In the genomic region with DNA sequence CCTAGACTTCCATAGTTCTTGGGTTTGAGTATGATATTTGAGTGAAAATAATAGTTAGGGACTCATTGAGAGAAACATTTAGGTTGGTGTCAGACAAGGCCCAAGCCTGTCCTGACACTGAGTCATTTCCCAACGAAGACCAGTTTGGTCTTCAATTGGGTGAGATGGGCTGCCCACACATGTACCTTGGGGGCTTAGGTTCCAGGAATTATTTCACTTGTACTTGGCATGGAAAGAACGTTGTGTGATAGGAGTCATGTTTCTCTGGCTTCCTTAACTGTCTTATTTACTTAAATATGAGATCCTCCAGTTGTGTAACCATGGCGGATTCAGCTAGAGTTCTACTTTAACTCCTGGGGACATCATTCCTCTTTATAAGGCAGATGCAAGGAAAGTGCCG, we compare ENCODE assay signal across 25 mouse cellular contexts. TPM values are rescaled to one million over a fixed set of nuclear protein-coding genes. Genes with fewer than 3 reads are reported as not detected.
DNase-seq lines count a peak whose midpoint lies in the region; ATAC-seq and TF ChIP-seq lines count a peak whose summit lies in the region.
"Had no signal": no experiment of that assay in that cellular context is flagged by ENCODE, and none has a peak within 500 bp of the region (broad histone marks: within the 10 kb centered on the region; RNA-seq: fewer than 3 reads in every experiment).

No protein-coding gene starts in this region.

- H3K36me3 ChIP-seq in MEL (ENCODE audit: control insufficient read depth in 1 of 2, insufficient read depth in 2 of 2, low read length in 2 of 2) = peaks cover 0 to 4% of the 10 kb centered on the region in 2 experiments; a peak in 2 of 4 replicates

- no peaks in the 10 kb centered on the region for H3K9me3 ChIP-seq in MEL (replicated peaks; ENCODE audit: insufficient read depth, low read length)
- H3K9me3 ChIP-seq: embryonic facial prominence, embryonic 13.5 days; embryonic facial prominence, embryonic 15.5 days; forebrain, embryonic 13.5 days; forebrain, embryonic 15.5 days had no signal

- no peak for TF ChIP-seq CTCF in MEL (IDR thresholded peaks at IDR 0.05 in 2 of 3, conservative IDR thresholded peaks at IDR 0.05 in 1 of 3; ENCODE audit: control insufficient read depth in 1 of 3, insufficient read depth in 1 of 3, low read depth in 2 of 3, low read length in 3 of 3, poor library complexity in 1 of 3, severe bottlenecking in 1 of 3)

- H3K79me2 ChIP-seq in MEL (ENCODE audit: control insufficient read depth, insufficient read depth, low read length, poor library complexity) = no peaks in the 10 kb centered on the region

- no peak for TF ChIP-seq POLR2A in MEL (IDR thresholded peaks at IDR 0.05; ENCODE audit: control insufficient read depth in 1 of 2, insufficient read depth in 1 of 2, low read depth in 1 of 2, low read length in 2 of 2, poor library complexity in 1 of 2)

- H3K4me3 ChIP-seq in MEL (ENCODE audit: control insufficient read depth in 1 of 2, insufficient read depth in 1 of 2, low read depth in 2 of 2, low read length in 2 of 2) = no peak overlapping the region
- H3K4me3 ChIP-seq: embryonic facial prominence, embryonic 13.5 days; embryonic facial prominence, embryonic 15.5 days; erythroblast, embryonic 14.5 days; forebrain, embryonic 13.5 days; forebrain, embryonic 15.5 days had no signal

- no peak overlapping the region for H3K9ac ChIP-seq in MEL (ENCODE audit: control insufficient read depth, low read depth, low read length, poor library complexity, severe bottlenecking)
- H3K9ac ChIP-seq: embryonic facial prominence, embryonic 13.5 days; embryonic facial prominence, embryonic 15.5 days; forebrain, embryonic 13.5 days; forebrain, embryonic 15.5 days; forebrain, postnatal 0 days had no signal

- no peaks in the 10 kb centered on the region for H3K27me3 ChIP-seq in MEL (ENCODE audit: control insufficient read depth in 1 of 2, insufficient read depth in 2 of 2, low read length in 2 of 2)
- H3K27me3 ChIP-seq: CH12.LX; embryonic facial prominence, embryonic 13.5 days; embryonic facial prominence, embryonic 15.5 days; forebrain, embryonic 13.5 days; forebrain, embryonic 15.5 days had no signal

- DNase-seq in MEL (ENCODE audit: low read depth, low spot score) = peak; percentile 1
- peak; percentile 77 for DNase-seq in fat pad, adult 2 months (ENCODE audit: extremely low read depth, low read depth, low spot score)
- DNase-seq in gastrocnemius, postnatal 4 days (ENCODE audit: low spot score in 2 of 2) = no peak
- no peak for DNase-seq in thymus, postnatal 36 days
- DNase-seq: adrenal gland, adult 8-10 months; adrenal gland, postnatal 14 days; adrenal gland, postnatal 36 days; B cell, adult 2 months; cerebellum, adult 11-12 months; cerebellum, adult 2 months; cerebellum, adult 9-10 months; cerebellum, postnatal 10 days; cerebellum, postnatal 36 days; embryo, embryonic 11 days; forebrain, postnatal 0 days had no signal

- no peaks in the 10 kb centered on the region for H3K4me1 ChIP-seq in MEL (ENCODE audit: control insufficient read depth in 1 of 2, insufficient read depth in 2 of 2, low read length in 2 of 2)
- H3K4me1 ChIP-seq: embryonic facial prominence, embryonic 13.5 days; embryonic facial prominence, embryonic 15.5 days; forebrain, embryonic 13.5 days; forebrain, embryonic 15.5 days had no signal

- ATAC-seq in megakaryocyte progenitor cell, adult 5-6 weeks (replicated peaks; ENCODE audit: poor library complexity) = no peak
- ATAC-seq: CD4-positive, CD25-positive, alpha-beta regulatory T cell, adult 4 months; forebrain, embryonic 13.5 days; forebrain, embryonic 15.5 days; forebrain, postnatal 0 days had no signal

- no peak overlapping the region for H3K27ac ChIP-seq in MEL (ENCODE audit: control insufficient read depth, low read depth, low read length)
- H3K27ac ChIP-seq: embryonic facial prominence, embryonic 13.5 days; embryonic facial prominence, embryonic 15.5 days; forebrain, embryonic 13.5 days; forebrain, embryonic 15.5 days had no signal

- no peak for TF ChIP-seq RAD21 in MEL (IDR thresholded peaks at IDR 0.05; ENCODE audit: low read depth, low read length)

- no peak for TF ChIP-seq EP300 in MEL (IDR thresholded peaks at IDR 0.05; ENCODE audit: low read depth in 1 of 2, low read length in 2 of 2)

TF ChIP-seq in MEL, 35 proteins besides CTCF, POLR2A, EP300 and RAD21:
- no peak for TF ChIP-seq USF1 (IDR thresholded peaks at IDR 0.05; ENCODE audit: low read depth, low read length)
- TF ChIP-seq ETS1 (IDR thresholded peaks at IDR 0.05; ENCODE audit: low read depth, low read length) = no peak

RNA-seq across cellular contexts. Expression of a gene that starts 14.1 kb away (rescaled TPM):
- total RNA-seq in MEL (2012; rRNA removed) = 27.5 and 31.0 TPM in 2 replicates
- polyA plus RNA-seq in MEL (2012; ENCODE audit: insufficient read depth in 1 of 2, insufficient read length in 2 of 2, low read depth in 1 of 2, low replicate concordance in 2 of 2, missing spikeins in 1 of 2) = 10 to 100 TPM in 1 of 2 experiments, not detected in 1; 68.4 TPM
- 10 to 100 TPM; 39.4 to 48.5 TPM for total RNA-seq in gastrocnemius, postnatal 4 days (2021)
- 12.1 and 16.1 TPM in 2 replicates for total RNA-seq in megakaryocyte progenitor cell, adult 5-6 weeks (2015)
- 20.9 and 21.9 TPM in 2 replicates for total RNA-seq in megakaryocyte progenitor cell, adult 5-6 weeks (2017)

RNA-seq across cellular contexts. Expression of a gene that starts 40.3 kb away (rescaled TPM):
- 23.8 and 26.0 TPM in 2 replicates for total RNA-seq in MEL (2012; rRNA removed)
- polyA plus RNA-seq in MEL (2012; ENCODE audit: insufficient read depth in 1 of 2, insufficient read length in 2 of 2, low read depth in 1 of 2, low replicate concordance in 2 of 2, missing spikeins in 1 of 2) = 10 to 100 TPM in 1 of 2 experiments, not detected in 1; 34.0 TPM
- total RNA-seq in gastrocnemius, postnatal 4 days (2021) = 10 to 100 TPM; 32.2 to 37.3 TPM
- total RNA-seq in megakaryocyte progenitor cell, adult 5-6 weeks (2015) = 30.0 and 33.6 TPM in 2 replicates
- 47.5 and 63.1 TPM in 2 replicates for total RNA-seq in megakaryocyte progenitor cell, adult 5-6 weeks (2017)

RNA-seq across cellular contexts. Expression of a gene that starts 51.6 kb away (rescaled TPM):
- 0.29 and 0.73 TPM in 2 replicates for total RNA-seq in MEL (2012; rRNA removed)
- polyA plus RNA-seq in MEL (2012; ENCODE audit: insufficient read depth in 1 of 2, insufficient read length in 2 of 2, low read depth in 1 of 2, low replicate concordance in 2 of 2, missing spikeins in 1 of 2) = 1 to 10 TPM in 1 of 2 experiments, not detected in 1; 4.2 TPM
- total RNA-seq in gastrocnemius, postnatal 4 days (2021) = under 1 TPM; 0.44 to 0.57 TPM
- total RNA-seq in megakaryocyte progenitor cell, adult 5-6 weeks (2015) = not detected in 2 replicates
- total RNA-seq in megakaryocyte progenitor cell, adult 5-6 weeks (2017) = not detected in 2 replicates
- total RNA-seq: common myeloid progenitor, adult 5-6 weeks had no signal
- polyA plus RNA-seq: erythroblast, embryonic 14.5 days; G1E had no signal

RNA-seq across cellular contexts. Expression of a gene that starts 52.4 kb away (rescaled TPM):
- total RNA-seq in MEL (2012; rRNA removed) = 0.69 TPM in 2 replicates
- polyA plus RNA-seq in MEL (2012; ENCODE audit: insufficient read depth in 1 of 2, insufficient read length in 2 of 2, low read depth in 1 of 2, low replicate concordance in 2 of 2, missing spikeins in 1 of 2) = 1 to 10 TPM in 1 of 2 experiments, not detected in 1; 1.4 TPM
- total RNA-seq in gastrocnemius, postnatal 4 days (2021) = under 1 TPM; 0.61 to 0.96 TPM
- total RNA-seq in megakaryocyte progenitor cell, adult 5-6 weeks (2015) = 0.15 TPM in 1 of 2 replicates, not detected in the other
- total RNA-seq in megakaryocyte progenitor cell, adult 5-6 weeks (2017) = 0.17 TPM in 1 of 2 replicates, not detected in the other

RNA-seq across cellular contexts. Expression of a gene that starts 55.0 kb away (rescaled TPM):
- 12.5 and 14.4 TPM in 2 replicates for total RNA-seq in MEL (2012; rRNA removed)
- 100 to 1,000 TPM in 1 of 2 experiments, 10 to 100 TPM in 1; 20.8 to 179 TPM for polyA plus RNA-seq in MEL (2012; ENCODE audit: insufficient read depth in 1 of 2, insufficient read length in 2 of 2, low read depth in 1 of 2, low replicate concordance in 2 of 2, missing spikeins in 1 of 2)
- 10 to 100 TPM; 10.7 to 13.0 TPM for total RNA-seq in gastrocnemius, postnatal 4 days (2021)
- total RNA-seq in megakaryocyte progenitor cell, adult 5-6 weeks (2015) = 3.1 and 3.2 TPM in 2 replicates
- 17.2 and 18.0 TPM in 2 replicates for total RNA-seq in megakaryocyte progenitor cell, adult 5-6 weeks (2017)

Comparison
In these comparisons a context has a peak if more than half of its experiments do, and no peak if none do; other contexts are left out.
1. DNase-seq: peak in MEL (single experiment) and fat pad, adult 2 months (single experiment); none in gastrocnemius, postnatal 4 days (0 of 2) and thymus, postnatal 36 days (0 of 2).